Mouse (Mus musculus) heart, adult 2 months (tissue): Measurements from ENCODE around the gene Pgpep1. TPM values are rescaled to one million over a fixed set of nuclear protein-coding genes. Genes with fewer than 3 reads are reported as not detected.

Experiments
- DNase-seq, 2 experiments: peaks; one replicate each; pipeline ENCODE4 v3.0.0; 2021
- H3K27ac ChIP-seq: fragments of 200-600 bp; 2 replicates; pipeline ENCODE4 v1.8.1; 2022
- H3K27me3 ChIP-seq: fragments of 200-500 bp; 2 replicates; pipeline ENCODE4 v1.6.1; 2012; ENCODE audit warnings: mild to moderate bottlenecking, low read length, inconsistent platforms, mixed read lengths; ENCODE audit not compliant: control insufficient read depth, insufficient read depth
- H3K36me3 ChIP-seq: fragments of 200-500 bp; 2 replicates; pipeline ENCODE4 v1.6.1; 2012; ENCODE audit warnings: low read length, inconsistent platforms; ENCODE audit not compliant: control insufficient read depth, insufficient read depth
- H3K4me1 ChIP-seq: fragments of 200-500 bp; 2 replicates; pipeline ENCODE4 v1.6.1; 2011; ENCODE audit warnings: low read length; ENCODE audit not compliant: control insufficient read depth, insufficient read depth
- H3K4me3 ChIP-seq: fragments of 200-600 bp; 2 replicates; pipeline ENCODE4 v1.8.1; 2022
- H3K79me2 ChIP-seq: fragments of 200-500 bp; replicated peaks from 2 replicates; pipeline ENCODE4 v1.6.1; 2012; ENCODE audit warnings: mild to moderate bottlenecking, inconsistent platforms, low read length, moderate library complexity, mixed read lengths; ENCODE audit not compliant: control insufficient read depth, insufficient read depth
- H3K9ac ChIP-seq: fragments of 200-500 bp; 2 replicates; pipeline ENCODE4 v1.6.1; 2012; ENCODE audit warnings: low read depth, mild to moderate bottlenecking, control low read depth, inconsistent platforms, low read length, mixed read lengths
- CTCF ChIP-seq: fragments of 200-600 bp; IDR thresholded peaks from 2 replicates; pipeline ENCODE4 v1.8.1; 2022; ENCODE audit warnings: antibody characterized with exemption, mild to moderate bottlenecking, moderate library complexity
- EP300 ChIP-seq: fragments of 200-500 bp; IDR thresholded peaks from 2 replicates; pipeline ENCODE4 v1.6.1; 2011; ENCODE audit warnings: low read depth, low read length, control low read depth; ENCODE audit not compliant: insufficient read depth
- POLR2A ChIP-seq: fragments of 200-500 bp; IDR thresholded peaks from 2 replicates; pipeline ENCODE4 v1.6.1; 2011; ENCODE audit warnings: mild to moderate bottlenecking, low read depth, low read length, control low read depth; ENCODE audit not compliant: insufficient read depth
- WGBS: fragments of 180-500 bp; shearing (Covaris S2); methylation state at CpG from one replicate; pipeline ENCODE4 v1.1.7; 2018; 5-methylcytosine and 5-hydroxymethylcytosine counted together
- intact Hi-C: fragments of 180-260 bp; cut with DNase I; formaldehyde crosslinking; loops from one replicate; pipeline ENCODE4 v1.15.1; 2025
- polyA plus RNA-seq: library from polyadenylated mRNA; depleted of rRNA; stranded (reverse); fragments of >200 nt; gene quantifications from 2 replicates; pipeline ENCODE4 v1.2.3, GENCODE M21; 2012
- total RNA-seq, 2 experiments: library from RNA; stranded (reverse); gene quantifications; 2 replicates each; pipeline ENCODE4 v1.2.3; 2021

The Pgpep1 gene
- total and polyA plus RNA-seq, 3 experiments = 35.5 to 48.4 (median 39.7) TPM

DNA sequence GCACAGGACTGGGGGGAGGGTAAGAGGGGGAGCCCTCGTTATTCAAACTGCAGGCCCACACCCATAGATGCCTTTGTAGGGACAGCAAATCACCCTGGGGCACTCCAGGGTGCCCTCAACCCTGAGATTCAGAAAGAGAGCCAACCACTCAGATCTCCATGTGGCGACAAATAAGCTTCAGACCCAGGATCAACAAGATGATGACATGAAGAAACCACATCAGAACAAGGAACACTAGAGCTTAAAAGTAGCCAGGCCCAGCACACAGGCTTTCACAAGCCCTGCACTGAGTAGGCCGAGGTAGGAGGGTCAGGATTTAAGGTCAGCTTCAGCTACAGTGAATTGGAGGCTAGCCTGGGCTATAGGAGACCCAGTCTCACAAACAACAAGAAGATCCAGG lies 11.3 kb downstream of the Pgpep1 start:
- H3K27ac ChIP-seq = peak overlapping the region; percentile 74
- TF ChIP-seq EP300 = no peak
- no peak for TF ChIP-seq CTCF
- no peak for TF ChIP-seq POLR2A
- no peak overlapping the region for H3K4me3 ChIP-seq
- intact Hi-C loops = no loop called here
- peaks cover 5% of the 10 kb centered on the region for H3K36me3 ChIP-seq
- peaks cover 35% of the 10 kb centered on the region for H3K4me1 ChIP-seq
- DNase-seq = no peak
- 51% methylated on average over 3 of the region's 3 CpGs for WGBS
- no peaks in the 10 kb centered on the region for H3K27me3 ChIP-seq
- H3K79me2 ChIP-seq = no peaks in the 10 kb centered on the region
- no peak overlapping the region for H3K9ac ChIP-seq

- WGBS = 45% methylated on average over 1 of the region's 1 CpGs
- Histone ChIP-seq H3K4me3 (no peak overlapping the region), H3K4me1 (peaks cover 35% of the 10 kb centered on the region)
Measured at GRCm38 (mm10) chr8:70648164-70648442, 12.1 kb downstream of the Pgpep1 start.

GRCm38 (mm10) chr8:70647343-70648163 lies 12.6 kb downstream of the Pgpep1 start:
- no peaks in the 10 kb centered on the region for H3K79me2 ChIP-seq
- no peaks in the 10 kb centered on the region for H3K27me3 ChIP-seq
- peaks cover 35% of the 10 kb centered on the region for H3K4me1 ChIP-seq
- 48% methylated on average over 8 of the region's 8 CpGs for WGBS
- H3K27ac ChIP-seq = peak overlapping the region; percentile 74
- no peak overlapping the region for H3K9ac ChIP-seq
- intact Hi-C loops = no loop called here
- peaks cover 5% of the 10 kb centered on the region for H3K36me3 ChIP-seq
- no peak for TF ChIP-seq POLR2A
- H3K4me3 ChIP-seq = no peak overlapping the region
- DNase-seq = peak; percentile 45 to 55

More at GRCm38 (mm10) chr8:70648164-70648442, 12.1 kb downstream of the Pgpep1 start:
- H3K9ac ChIP-seq = no peak overlapping the region
- peaks cover 5% of the 10 kb centered on the region for H3K36me3 ChIP-seq
- H3K79me2 ChIP-seq = no peaks in the 10 kb centered on the region
- DNase-seq = no peak
- peak overlapping the region; percentile 74 for H3K27ac ChIP-seq
- intact Hi-C loops = no loop called here
- TF ChIP-seq EP300 (no peak), POLR2A (no peak), CTCF (no peak)
- no peaks in the 10 kb centered on the region for H3K27me3 ChIP-seq

DNA sequence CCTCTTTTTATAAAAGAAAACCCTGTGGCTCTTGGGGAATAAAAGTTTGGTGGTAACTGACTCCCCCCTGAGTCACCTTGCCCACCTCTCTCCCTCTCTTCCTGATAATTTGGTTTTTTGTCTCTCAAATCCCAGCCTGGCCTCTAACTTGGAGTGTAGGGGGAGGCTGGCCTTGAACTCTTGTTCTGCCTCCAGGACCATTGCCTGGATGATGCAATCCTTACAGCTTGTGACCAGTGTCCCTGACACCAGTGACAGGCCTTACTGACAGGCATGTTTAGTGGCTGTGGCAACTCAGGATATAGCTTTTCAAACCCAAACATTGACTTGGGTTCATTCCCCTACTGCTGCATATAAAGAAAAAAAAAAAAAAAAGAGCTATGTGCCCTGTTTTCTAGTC lies 13.4 kb downstream of the Pgpep1 start:
- TF ChIP-seq CTCF (no peak), POLR2A (no peak), EP300 (no peak)

GRCm38 (mm10) chr8:70646369-70646768 lies 13.8 kb downstream of the Pgpep1 start:
- Histone ChIP-seq H3K4me1 (peaks cover 35% of the 10 kb centered on the region), H3K36me3 (peaks cover 5% of the 10 kb centered on the region), H3K79me2 (no peaks in the 10 kb centered on the region), H3K4me3 (no peak overlapping the region), H3K27me3 (no peaks in the 10 kb centered on the region), H3K27ac (peak overlapping the region; percentile 58), H3K9ac (no peak overlapping the region)
- TF ChIP-seq CTCF = no peak
- TF ChIP-seq POLR2A = no peak
- TF ChIP-seq EP300 = no peak
- intact Hi-C loops = no loop called here
- 69% methylated on average over 6 of the region's 6 CpGs for WGBS
- no peak for DNase-seq

More for the DNA sequence above, 13.4 kb downstream of the Pgpep1 start:
- Histone ChIP-seq H3K27me3 (no peaks in the 10 kb centered on the region), H3K9ac (no peak overlapping the region), H3K27ac (peak overlapping the region; percentile 58), H3K79me2 (no peaks in the 10 kb centered on the region), H3K4me3 (no peak overlapping the region), H3K36me3 (peaks cover 5% of the 10 kb centered on the region), H3K4me1 (peaks cover 35% of the 10 kb centered on the region)
- intact Hi-C loops = no loop called here
- no peak for DNase-seq

DNA sequence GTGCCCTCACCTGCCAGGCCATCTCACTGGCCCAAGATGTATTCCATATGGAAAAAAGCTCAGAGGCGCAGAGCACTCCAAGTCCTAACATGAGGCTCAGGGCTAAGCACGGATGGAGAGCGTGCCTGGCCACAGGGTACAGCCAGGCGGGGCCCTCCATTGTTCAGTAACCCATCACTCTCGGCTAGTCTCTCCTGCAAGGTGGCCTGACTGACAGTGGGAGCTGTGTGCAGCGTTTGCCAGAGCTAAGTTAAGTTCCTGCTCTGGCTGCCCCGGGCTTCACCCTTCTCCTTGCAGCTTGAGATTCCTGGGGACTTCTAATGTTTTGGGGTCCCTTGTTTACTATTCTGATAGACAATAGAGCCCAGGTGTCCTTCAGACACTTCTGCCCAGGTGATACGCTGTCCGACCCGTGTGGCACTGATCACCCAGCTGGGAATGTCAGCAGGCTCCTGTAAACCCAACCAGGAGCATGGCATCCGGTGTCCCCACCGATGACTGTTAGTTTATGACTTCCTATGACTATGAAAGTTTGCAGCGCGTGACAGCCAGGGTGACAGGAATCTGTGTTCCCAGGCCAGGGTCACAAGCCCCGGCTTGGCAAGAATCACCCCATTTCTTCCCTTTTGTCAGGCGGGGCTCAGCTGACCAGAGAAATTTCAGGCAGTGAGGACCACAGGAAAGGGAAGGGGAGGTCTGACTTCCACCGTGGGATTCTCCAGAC lies 14.5 kb downstream of the Pgpep1 start:
- Histone ChIP-seq H3K36me3 (peaks cover 5% of the 10 kb centered on the region), H3K9ac (no peak overlapping the region), H3K27ac (peak overlapping the region; percentile 58), H3K4me1 (peaks cover 35% of the 10 kb centered on the region), H3K79me2 (no peaks in the 10 kb centered on the region), H3K27me3 (no peaks in the 10 kb centered on the region), H3K4me3 (no peak overlapping the region)
- WGBS = 30% methylated on average over 17 of the region's 17 CpGs
- intact Hi-C loops = no loop called here
- no peak for TF ChIP-seq CTCF
- TF ChIP-seq POLR2A = 0 out of 2 replicates have a peak, but pooled peaks have one; percentile 24
- peak; percentile 64; the same call in 1 of the 2 replicates for TF ChIP-seq EP300
- peak in 1 of 2 experiments; percentile 60 for DNase-seq
